Mouse (Mus musculus) C2C12 (cell line): ENCODE measurements around the gene Axl. TPM values are rescaled to one million over a fixed set of nuclear protein-coding genes. Genes with fewer than 3 reads are reported as not detected.

Source experiments
- H3K27me3 ChIP-seq: one replicate; pipeline ENCODE4 v1.6.1; 2011; ENCODE audit not compliant: control insufficient read depth, insufficient read depth, insufficient read length
- H3K36me3 ChIP-seq: one replicate; pipeline ENCODE4 v1.6.1; 2011; ENCODE audit not compliant: control insufficient read depth, insufficient read depth
- H3K4me3 ChIP-seq: one replicate; pipeline ENCODE4 v1.5.1; 2011; ENCODE audit warnings: mild to moderate bottlenecking, control low read depth; ENCODE audit not compliant: poor library complexity, insufficient read depth, severe bottlenecking
- H3K79me2 ChIP-seq: one replicate; pipeline ENCODE4 v1.6.1; 2011; ENCODE audit not compliant: control insufficient read depth, insufficient read depth
- H3K79me3 ChIP-seq: one replicate; pipeline ENCODE4 v1.6.1; 2011; ENCODE audit warnings: low read depth, control low read depth
- H3ac ChIP-seq: one replicate; pipeline ENCODE3; 2011; ENCODE audit warnings: low read depth; ENCODE audit not compliant: control insufficient read depth, insufficient read length
- CEBPB ChIP-seq: IDR thresholded peaks from one replicate; pipeline ENCODE4 v1.6.1; 2011; ENCODE audit warnings: low read depth, mild to moderate bottlenecking, control low read depth, moderate library complexity
- CTCF ChIP-seq: IDR thresholded peaks from one replicate; pipeline ENCODE4 v1.5.1; 2011; ENCODE audit not compliant: control insufficient read depth, insufficient read depth, insufficient read length
- FOSL1 ChIP-seq: IDR thresholded peaks from one replicate; pipeline ENCODE4 v1.8.0; 2011; ENCODE audit warnings: mild to moderate bottlenecking, low read length; ENCODE audit not compliant: poor library complexity, insufficient read depth, severe bottlenecking
- MAX ChIP-seq: IDR thresholded peaks from one replicate; pipeline ENCODE4 v1.6.1; 2011; ENCODE audit warnings: mild to moderate bottlenecking, control low read depth
- MYOD1 ChIP-seq: IDR thresholded peaks from one replicate; pipeline ENCODE4 v1.6.1; 2011; ENCODE audit warnings: low read depth; ENCODE audit not compliant: control insufficient read depth, insufficient read length
- MYOG ChIP-seq: IDR thresholded peaks from one replicate; pipeline ENCODE4 v1.6.1; 2011; ENCODE audit not compliant: control insufficient read depth, insufficient read length; ENCODE audit errors: extremely low read depth
- USF1 ChIP-seq: IDR thresholded peaks from one replicate; pipeline ENCODE4 v1.6.1; 2011; ENCODE audit warnings: low read depth, mild to moderate bottlenecking, control low read depth, moderate library complexity
- polyA plus RNA-seq: library from polyadenylated mRNA; unstranded; fragments of >200 nt; fragmentation: generic; extraction: Trizol; gene quantifications from one replicate; pipeline ENCODE4 v1.2.1, GENCODE M21; 2012; ENCODE audit warnings: missing spikeins

Axl gene
- polyA plus RNA-seq, 1 experiment, result 270 TPM

- Histone ChIP-seq H3K79me3 (no peaks in the 10 kb centered on the region), H3K36me3 (no peaks in the 10 kb centered on the region), H3K27me3 (no peaks in the 10 kb centered on the region), H3K4me3 (no peak overlapping the region), H3ac (no peak overlapping the region), H3K79me2 (no peaks in the 10 kb centered on the region)
- no peak for TF ChIP-seq MYOD1
- no peak for TF ChIP-seq USF1
- no peak for TF ChIP-seq CTCF
- no peak for TF ChIP-seq MYOG
- TF ChIP-seq CEBPB, result no peak
- no peak for TF ChIP-seq MAX
- no peak for TF ChIP-seq FOSL1
These were observed 37.5 kb upstream of the Axl start for GRCm38 (mm10) chr7:25826029-25826428.

DNA sequence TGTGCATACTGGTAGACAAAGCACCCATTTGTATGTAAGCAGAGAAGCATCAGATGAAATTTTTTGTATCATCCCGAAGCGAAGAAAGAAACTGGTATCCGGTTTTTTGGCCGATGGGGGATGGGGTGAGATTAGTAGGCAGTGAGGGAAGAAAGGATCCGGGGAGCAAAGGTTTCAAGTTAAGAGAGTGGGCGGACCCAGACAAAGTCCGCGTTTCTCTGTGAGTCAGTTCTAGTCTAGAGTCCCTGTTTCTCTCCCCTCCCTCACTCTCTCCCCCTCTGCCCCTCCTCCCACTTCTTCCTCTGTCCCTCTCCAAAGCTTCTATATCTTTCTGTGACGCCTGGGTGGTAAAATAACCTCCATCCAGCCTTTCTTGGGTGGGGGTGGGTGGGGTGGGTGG lies 36.5 kb upstream of the Axl start:
- H3ac ChIP-seq, result no peak overlapping the region
- no peaks in the 10 kb centered on the region for H3K79me2 ChIP-seq
- TF ChIP-seq FOSL1 (no peak), CEBPB (no peak)
- no peaks in the 10 kb centered on the region for H3K27me3 ChIP-seq
- H3K4me3 ChIP-seq, result no peak overlapping the region
- H3K79me3 ChIP-seq, result no peaks in the 10 kb centered on the region
- no peaks in the 10 kb centered on the region for H3K36me3 ChIP-seq

DNA sequence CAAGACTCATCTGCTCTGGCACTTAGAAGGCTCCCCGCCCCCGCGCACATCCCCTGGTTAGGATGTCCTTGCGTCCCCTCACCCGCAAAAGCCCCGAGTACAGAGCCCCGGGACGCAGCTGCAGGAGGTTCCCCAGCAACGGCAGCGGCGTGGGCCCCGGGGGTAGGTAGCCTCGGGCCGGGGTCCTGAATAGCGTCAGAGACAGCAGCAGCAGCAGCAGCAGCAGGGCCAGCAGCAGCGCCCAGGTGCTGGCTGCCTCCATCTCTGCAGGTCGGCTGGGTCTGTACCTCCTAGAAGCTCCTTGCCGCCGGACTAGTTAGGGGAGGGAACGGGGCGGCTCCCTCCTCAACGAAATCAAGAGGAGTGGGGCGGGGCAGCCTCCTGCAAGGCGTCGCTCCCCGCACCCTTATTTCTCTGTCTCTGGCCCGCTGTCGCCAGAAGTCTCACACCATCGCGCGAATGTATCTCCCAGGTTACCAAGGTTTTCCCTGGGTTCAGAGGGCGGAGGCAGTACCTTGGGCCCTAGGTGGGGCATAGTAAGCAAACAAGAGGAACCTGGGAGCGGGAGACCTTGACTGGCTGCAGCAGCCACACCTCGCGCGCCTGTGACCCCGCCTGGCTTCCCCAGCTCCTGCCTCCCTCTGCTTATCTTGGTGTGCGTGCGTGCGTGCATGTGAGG lies 27.9 kb upstream of the Axl start, which contains the start of gene Cyp2s1:
Cyp2s1 (minus strand) TSS at position 673 of the 679 bp plus-strand sequence.
- TF ChIP-seq USF1 (no peak), MAX (no peak), CEBPB (no peak), MYOG (no peak), CTCF (no peak), MYOD1 (no peak), FOSL1 (no peak)
- Histone ChIP-seq H3K36me3 (no peaks in the 10 kb centered on the region), H3K79me2 (no peaks in the 10 kb centered on the region), H3K79me3 (no peaks in the 10 kb centered on the region), H3ac (no peak within 1 kb of the TSS), H3K27me3 (no peaks in the 10 kb centered on the region), H3K4me3 (no peak within 1 kb of the TSS)

DNA sequence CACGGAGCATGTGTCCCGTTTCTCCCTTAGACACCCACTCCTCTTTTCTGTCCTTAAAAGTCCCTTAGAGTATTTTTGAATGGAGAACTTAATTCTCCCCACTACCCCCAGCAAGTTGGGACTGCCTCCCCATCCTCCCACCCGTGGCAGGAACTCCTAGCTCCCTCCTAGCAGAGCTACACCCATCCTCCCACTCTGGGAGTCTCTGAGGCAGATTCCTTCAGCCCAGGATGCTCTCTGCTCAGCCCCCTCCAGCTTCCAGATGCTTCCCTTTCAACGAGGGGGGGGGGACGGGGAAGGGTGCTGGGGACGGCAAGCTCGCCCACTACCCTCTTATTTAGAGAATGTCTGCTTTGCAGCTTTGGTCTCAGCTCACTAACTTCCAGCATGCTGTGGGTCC lies 27.1 kb upstream of the Axl start:
- no peak for TF ChIP-seq MAX
- TF ChIP-seq CTCF, result no peak
- TF ChIP-seq MYOG, result no peak
- TF ChIP-seq FOSL1, result no peak
- no peak for TF ChIP-seq USF1
- TF ChIP-seq CEBPB, result no peak
- TF ChIP-seq MYOD1, result no peak
- Histone ChIP-seq H3ac (no peak overlapping the region), H3K36me3 (no peaks in the 10 kb centered on the region), H3K79me2 (no peaks in the 10 kb centered on the region), H3K79me3 (no peaks in the 10 kb centered on the region), H3K27me3 (no peaks in the 10 kb centered on the region), H3K4me3 (no peak overlapping the region)

DNA sequence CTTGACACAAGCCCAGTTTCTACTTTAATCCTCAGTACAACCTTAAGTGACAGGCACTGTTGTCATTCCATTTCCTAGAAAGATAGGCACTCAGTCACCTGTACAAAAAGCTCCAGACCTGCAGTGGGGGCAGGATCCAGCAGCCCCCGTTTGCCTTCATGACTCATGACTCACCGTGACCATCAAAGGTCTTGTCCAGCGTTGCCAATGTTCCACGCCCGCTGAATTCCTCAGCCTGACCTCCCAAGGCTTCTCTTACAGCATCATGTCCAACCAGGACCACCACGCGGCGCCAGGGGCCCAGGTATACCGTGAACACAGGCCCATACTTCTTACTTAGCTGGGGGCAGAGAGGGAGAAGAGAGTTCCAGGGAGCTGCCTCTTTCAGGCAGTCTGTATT lies 26.2 kb upstream of the Axl start:
- TF ChIP-seq CEBPB (no peak), FOSL1 (no peak), USF1 (no peak), MYOD1 (no peak), MYOG (no peak), MAX (no peak), CTCF (no peak)
- Histone ChIP-seq H3K79me2 (no peaks in the 10 kb centered on the region), H3K4me3 (no peak overlapping the region), H3K27me3 (no peaks in the 10 kb centered on the region), H3K79me3 (no peaks in the 10 kb centered on the region), H3ac (no peak overlapping the region), H3K36me3 (no peaks in the 10 kb centered on the region)

GRCm38 (mm10) chr7:25812195-25812594 lies 23.7 kb upstream of the Axl start:
- TF ChIP-seq MYOG (no peak), MYOD1 (peak; percentile 50), FOSL1 (no peak)
- Histone ChIP-seq H3K79me3 (no peaks in the 10 kb centered on the region), H3K79me2 (no peaks in the 10 kb centered on the region), H3K36me3 (no peaks in the 10 kb centered on the region), H3K27me3 (no peaks in the 10 kb centered on the region), H3ac (no peak overlapping the region), H3K4me3 (no peak overlapping the region)

DNA sequence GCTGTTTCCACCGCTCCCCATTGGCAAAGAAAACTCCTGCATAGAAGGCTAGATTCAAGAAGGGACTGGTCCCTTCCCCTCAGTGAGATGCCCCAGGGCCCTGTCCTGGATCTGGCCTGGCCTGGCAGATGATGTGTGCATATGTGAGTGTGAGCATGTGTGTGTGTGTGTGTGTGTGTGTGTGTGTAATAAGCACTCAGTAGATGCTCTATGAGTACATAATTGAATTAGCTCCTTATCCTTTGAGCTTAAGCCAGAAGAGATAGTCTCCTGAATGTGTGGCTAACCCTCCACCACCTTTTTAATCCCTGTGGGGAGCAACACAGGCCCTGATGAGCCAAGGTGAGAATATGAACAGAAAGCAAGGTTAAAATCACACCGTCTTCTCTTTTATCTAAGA lies 23.2 kb upstream of the Axl start:
- H3K79me3 ChIP-seq, result no peaks in the 10 kb centered on the region
- H3K79me2 ChIP-seq, result no peaks in the 10 kb centered on the region
- no peak overlapping the region for H3K4me3 ChIP-seq
- no peak overlapping the region for H3ac ChIP-seq
- no peaks in the 10 kb centered on the region for H3K27me3 ChIP-seq
- TF ChIP-seq MYOD1, result no peak
- TF ChIP-seq FOSL1, result no peak
- no peak for TF ChIP-seq MYOG
- TF ChIP-seq MAX, result no peak
- TF ChIP-seq CTCF, result no peak
- no peak for TF ChIP-seq USF1
- no peak for TF ChIP-seq CEBPB
- H3K36me3 ChIP-seq, result no peaks in the 10 kb centered on the region
